Mouse (Mus musculus): ENCODE measurements around the gene Fam83c.

DNA sequence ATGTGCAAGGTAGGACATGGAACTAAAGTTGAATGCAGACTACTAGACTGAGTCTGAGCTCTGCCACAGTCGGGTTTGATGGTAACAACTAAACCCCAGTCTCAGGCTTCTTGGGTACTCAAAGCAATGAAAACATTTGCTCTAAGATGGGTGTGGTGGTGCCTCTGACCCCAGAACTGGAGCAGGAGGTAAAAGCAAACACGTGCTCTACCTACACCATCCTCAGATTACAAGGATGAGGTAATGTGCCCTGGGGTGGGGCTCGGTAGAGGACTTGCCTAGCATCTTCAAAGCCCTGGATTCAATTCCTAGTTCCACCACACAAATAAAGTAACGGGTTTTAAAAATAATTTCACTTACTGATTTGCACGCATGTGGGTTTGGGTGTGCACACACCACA lies 17.9 kb upstream of the Fam83c start:
- no peak for TF ChIP-seq POLR2A (IDR thresholded peaks at IDR 0.05; ENCODE audit: low read depth, low read length)
- TF ChIP-seq CTCF (conservative IDR thresholded peaks at IDR 0.05; ENCODE audit: insufficient read depth, insufficient read length, low read depth, low read length), result no peak
